Mouse (Mus musculus): ENCODE measurements around the gene Pgs1.

Gene Pgs1

GRCm38 (mm10) chr11:117976081-117976582, 10.0 kb upstream of the Pgs1 start:
- no peak for DNase-seq (ENCODE audit: low spot score)

GRCm38 (mm10) chr11:117977694-117978360, 8.3 kb upstream of the Pgs1 start:
- no peak for DNase-seq (ENCODE audit: low spot score)

- no peak for DNase-seq (ENCODE audit: low spot score)
These were observed 6.7 kb upstream of the Pgs1 start for GRCm38 (mm10) chr11:117979388-117979787.

GRCm38 (mm10) chr11:117982426-117982825, 3.7 kb upstream of the Pgs1 start:
- DNase-seq (ENCODE audit: low spot score) = no peak

GRCm38 (mm10) chr11:117983770-117984169, 2.3 kb upstream of the Pgs1 start:
- no peak for DNase-seq (ENCODE audit: low spot score)

- DNase-seq (ENCODE audit: low spot score) = peak; percentile 51
These were observed 950 bp downstream of the Pgs1 start for GRCm38 (mm10) chr11:117987032-117987451.

GRCm38 (mm10) chr11:117987968-117988367, 1.9 kb downstream of the Pgs1 start:
- no peak for DNase-seq (ENCODE audit: low spot score)

GRCm38 (mm10) chr11:117989241-117989640, 3.1 kb downstream of the Pgs1 start:
- no peak for DNase-seq (ENCODE audit: low spot score)

GRCm38 (mm10) chr11:117989926-117990325, 3.8 kb downstream of the Pgs1 start:
- DNase-seq (ENCODE audit: low spot score) = no peak

GRCm38 (mm10) chr11:117991502-117992470, 5.7 kb downstream of the Pgs1 start:
- DNase-seq (ENCODE audit: low spot score) = no peak

- DNase-seq (ENCODE audit: low spot score) = peak; percentile 65
These were observed 7.4 kb downstream of the Pgs1 start for GRCm38 (mm10) chr11:117993190-117994175.

- no peak for DNase-seq (ENCODE audit: low spot score)
These were observed 8.4 kb downstream of the Pgs1 start for GRCm38 (mm10) chr11:117994250-117995057.

GRCm38 (mm10) chr11:117995255-117995654, 9.2 kb downstream of the Pgs1 start:
- no peak for DNase-seq (ENCODE audit: low spot score)

- no peak for DNase-seq (ENCODE audit: low spot score)
These were observed 9.6 kb downstream of the Pgs1 start for GRCm38 (mm10) chr11:117995661-117996060.

- no peak for DNase-seq (ENCODE audit: low spot score)
These were observed 10.0 kb downstream of the Pgs1 start for GRCm38 (mm10) chr11:117996066-117996465.

GRCm38 (mm10) chr11:117997085-117997484, 11.0 kb downstream of the Pgs1 start:
- no peak for DNase-seq (ENCODE audit: low spot score)

GRCm38 (mm10) chr11:117998356-117998755, 12.3 kb downstream of the Pgs1 start:
- no peak for DNase-seq (ENCODE audit: low spot score)

GRCm38 (mm10) chr11:117999260-117999934, 13.3 kb downstream of the Pgs1 start:
- no peak for DNase-seq (ENCODE audit: low spot score)

- no peak for DNase-seq (ENCODE audit: low spot score)
These were observed 14.0 kb downstream of the Pgs1 start for GRCm38 (mm10) chr11:118000083-118000482.

- DNase-seq (ENCODE audit: low spot score) = no peak
These were observed 14.6 kb downstream of the Pgs1 start for GRCm38 (mm10) chr11:118000565-118001215.
